Mouse (Mus musculus) forebrain, embryonic 11.5 days (tissue): ENCODE results near the gene Patl2. TPM values are rescaled to one million over a fixed set of nuclear protein-coding genes. Genes with fewer than 3 reads are reported as not detected.

ENCODE experiments used
- ATAC-seq: fragments of 200-750 bp; cut with Nextera tagmentation; replicated peaks from 2 replicates; pipeline ENCODE4 v1.8.0; 2017; ENCODE audit warnings: moderate TSS enrichment; ENCODE audit not compliant: low FRiP score
- DNase-seq: peaks from one replicate; pipeline ENCODE4 v3.0.0-alpha.2; 2017; ENCODE audit warnings: low spot score
- H3K27ac ChIP-seq: fragments of 300-500 bp; sonication (generic); 2 replicates; pipeline ENCODE4 v1.5.1; 2014; ENCODE audit warnings: low read depth, low read length
- H3K27me3 ChIP-seq: fragments of 300-500 bp; sonication (generic); 2 replicates; pipeline ENCODE4 v1.6.1; 2014; ENCODE audit warnings: mild to moderate bottlenecking, low read length, mixed read lengths; ENCODE audit not compliant: control insufficient read depth, insufficient read depth
- H3K36me3 ChIP-seq: fragments of 300-500 bp; sonication (generic); 2 replicates; pipeline ENCODE4 v1.6.1; 2014; ENCODE audit warnings: mild to moderate bottlenecking, low read length, moderate library complexity, mixed read lengths; ENCODE audit not compliant: control insufficient read depth, insufficient read depth
- H3K4me1 ChIP-seq: fragments of 300-500 bp; sonication (generic); replicated peaks from 2 replicates; pipeline ENCODE4 v1.6.1; 2014; ENCODE audit warnings: low read length, mixed read lengths; ENCODE audit not compliant: control insufficient read depth, insufficient read depth
- H3K4me2 ChIP-seq: fragments of 300-500 bp; sonication (generic); 2 replicates; pipeline ENCODE4 v1.6.1; 2014; ENCODE audit warnings: low read depth, mild to moderate bottlenecking, low read length, moderate library complexity, mixed read lengths; ENCODE audit not compliant: severe bottlenecking
- H3K4me3 ChIP-seq: fragments of 300-500 bp; sonication (generic); 2 replicates; pipeline ENCODE4 v1.5.1; 2014; ENCODE audit warnings: low read depth, low read length
- H3K9ac ChIP-seq: fragments of 300-500 bp; sonication (generic); 2 replicates; pipeline ENCODE4 v1.6.1; 2014; ENCODE audit warnings: low read length
- H3K9me3 ChIP-seq: fragments of 300-500 bp; sonication (generic); 2 replicates; pipeline ENCODE4 v1.6.1; 2016; ENCODE audit warnings: low read length, mixed read lengths; ENCODE audit not compliant: control insufficient read depth
- WGBS: fragments of 180-500 bp; shearing (Covaris S2); extraction: QIAGEN DNeasy Blood & Tissue Kit; methylation state at CpG from one replicate; pipeline ENCODE4 v1.1.7; 2014; 5-methylcytosine and 5-hydroxymethylcytosine counted together
- polyA plus RNA-seq: library from polyadenylated mRNA; unstranded; fragments of >200 nt; fragmentation: Nextera tagmentation; extraction: Ambion mirVana; gene quantifications from 2 replicates; pipeline ENCODE4 v1.2.1, GENCODE M21; 2014

Gene Patl2
- polyA plus RNA-seq, 1 experiment from 2014 or later, result not detected

GRCm38 (mm10) chr2:122086446-122086845, 99.5 kb downstream of the Patl2 start:
- Histone ChIP-seq H3K4me3 (no peak overlapping the region), H3K9me3 (no peaks in the 10 kb centered on the region), H3K27me3 (no peaks in the 10 kb centered on the region), H3K9ac (no peak overlapping the region), H3K4me1 (no peaks in the 10 kb centered on the region), H3K27ac (no peak overlapping the region), H3K4me2 (no peak overlapping the region), H3K36me3 (peaks cover 2% of the 10 kb centered on the region; the same call in 1 of the 2 replicates)
- no peak for DNase-seq
- WGBS, result 97% methylated on average over 4 of the region's 4 CpGs
- ATAC-seq, result no peak

- Histone ChIP-seq H3K27ac (no peak overlapping the region), H3K4me2 (no peak overlapping the region), H3K36me3 (no peaks in the 10 kb centered on the region; the same call in 1 of the 2 replicates), H3K9me3 (no peaks in the 10 kb centered on the region), H3K9ac (no peak overlapping the region), H3K4me3 (no peak overlapping the region), H3K27me3 (no peaks in the 10 kb centered on the region), H3K4me1 (no peaks in the 10 kb centered on the region)
- DNase-seq, result no peak
- ATAC-seq, result no peak
- WGBS, result 73% methylated on average over 7 of the region's 7 CpGs
Observed at GRCm38 (mm10) chr2:122081728-122082456, 104.1 kb downstream of the Patl2 start.

Other genes starting within 250 kb of the Patl2 start
- 61.6 and 71.5 TPM in 2 replicates for gene Ctdspl2, start 230.2 kb downstream of the Patl2 start, polyA plus RNA-seq
- 0.33 TPM in 2 replicates for gene Mageb3, start 230.1 kb downstream of the Patl2 start, polyA plus RNA-seq
- gene Eif3j1, start 157.6 kb downstream of the Patl2 start, polyA plus RNA-seq, result 14.5 and 16.0 TPM in 2 replicates
- 16.0 and 17.9 TPM in 2 replicates for gene Spg11, start 67.8 kb downstream of the Patl2 start, polyA plus RNA-seq
- gene B2m, start 38.5 kb downstream of the Patl2 start, polyA plus RNA-seq, result 98.5 and 101 TPM in 2 replicates
- gene Trim69, start 25.5 kb downstream of the Patl2 start, polyA plus RNA-seq, result 0.15 TPM in 1 of 2 replicates, not detected in the other
- not detected in 2 replicates for gene Terb2, start 83 bp upstream of the Patl2 start, polyA plus RNA-seq
- 28.4 and 31.7 TPM in 2 replicates for gene Sord, start 48.6 kb upstream of the Patl2 start, polyA plus RNA-seq
- not detected in 2 replicates for gene Duox2, start 112.3 kb upstream of the Patl2 start, polyA plus RNA-seq
- gene Duoxa2, start 112.7 kb upstream of the Patl2 start, polyA plus RNA-seq, result not detected in 2 replicates
- gene Duoxa1, start 127.5 kb upstream of the Patl2 start, polyA plus RNA-seq, result not detected in 2 replicates
- gene Duox1, start 129.5 kb upstream of the Patl2 start, polyA plus RNA-seq, result 0.05 TPM in 1 of 2 replicates, not detected in the other
- 5.2 and 6.9 TPM in 2 replicates for gene Shf, start 183.0 kb upstream of the Patl2 start, polyA plus RNA-seq
- gene Slc28a2, start 240.3 kb upstream of the Patl2 start, polyA plus RNA-seq, result not detected in 2 replicates